13 mouse cellular contexts compared by ENCODE assay signal in the genomic region with DNA sequence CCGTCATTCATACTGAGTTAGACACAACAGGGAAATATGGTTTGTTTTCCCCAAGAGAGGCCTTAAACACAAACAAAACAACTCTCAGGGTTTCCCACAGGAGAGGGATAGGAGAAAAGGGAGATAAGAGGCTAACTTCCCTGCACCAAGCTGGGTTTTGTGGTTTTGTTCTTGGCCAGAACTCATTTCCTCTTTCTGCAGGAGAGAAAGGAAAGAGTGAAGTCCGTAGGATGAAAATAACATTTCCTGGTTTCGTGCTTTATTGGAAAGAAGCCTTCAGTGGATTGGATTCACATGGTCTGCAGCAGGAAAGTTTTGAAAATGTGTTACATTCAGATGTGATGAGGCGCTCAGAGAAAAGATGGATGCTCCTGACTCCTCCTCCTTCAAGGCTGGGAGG.
DNase-seq lines count a peak whose midpoint lies in the region; ATAC-seq and TF ChIP-seq lines count a peak whose summit lies in the region.
"Had no signal": no experiment of that assay in that cellular context is flagged by ENCODE, and none has a peak within 500 bp of the region (broad histone marks: within the 10 kb centered on the region; RNA-seq: fewer than 3 reads in every experiment).

No protein-coding gene starts in this region.

- H3K27ac ChIP-seq in lung, embryonic 15.5 days = peak overlapping the region; percentile 92
- peak overlapping the region; percentile 64 to 66 for H3K27ac ChIP-seq in heart, embryonic 14.5 days (replicated peaks in 1 of 2; ENCODE audit: control insufficient read depth in 1 of 2, insufficient read depth in 1 of 2, low read depth in 2 of 2, low read length in 2 of 2)
- H3K27ac ChIP-seq in stomach, embryonic 14.5 days (ENCODE audit: low read length) = peak overlapping the region; percentile 88
- H3K27ac ChIP-seq: forebrain, embryonic 15.5 days; liver, embryonic 15.5 days had no signal

- intact Hi-C loops in heart, postnatal 36 days (cut with DNase I) = no loop called here
- intact Hi-C loops in left cerebral cortex, postnatal 36 days (cut with DNase I) = no loop called here

- no peaks in the 10 kb centered on the region for H3K36me3 ChIP-seq in lung, embryonic 15.5 days
- H3K36me3 ChIP-seq in heart, embryonic 14.5 days (ENCODE audit: control insufficient read depth, insufficient read depth, low read length) = no peaks in the 10 kb centered on the region
- no peaks in the 10 kb centered on the region for H3K36me3 ChIP-seq in stomach, embryonic 14.5 days (ENCODE audit: control insufficient read depth, insufficient read depth, low read length)
- H3K36me3 ChIP-seq: forebrain, embryonic 15.5 days; liver, embryonic 15.5 days had no signal

- WGBS in lung, embryonic 15.5 days = 35% methylated on average over 4 of the region's 4 CpGs
- 37% methylated on average over 4 of the region's 4 CpGs for WGBS in lung, adult 2 months
- 54% methylated on average over 4 of the region's 4 CpGs for WGBS in heart, embryonic 14.5 days
- WGBS in stomach, embryonic 14.5 days = 38% methylated on average over 4 of the region's 4 CpGs

- H3K9me3 ChIP-seq in lung, embryonic 15.5 days = no peaks in the 10 kb centered on the region
- no peaks in the 10 kb centered on the region for H3K9me3 ChIP-seq in heart, embryonic 14.5 days (ENCODE audit: control insufficient read depth, low read length)
- H3K9me3 ChIP-seq in stomach, embryonic 14.5 days (ENCODE audit: control insufficient read depth, low read depth, low read length) = no peaks in the 10 kb centered on the region
- H3K9me3 ChIP-seq: forebrain, embryonic 15.5 days; liver, embryonic 15.5 days had no signal

- peaks cover 62% of the 10 kb centered on the region for H3K4me1 ChIP-seq in lung, embryonic 15.5 days
- peaks cover 37% of the 10 kb centered on the region for H3K4me1 ChIP-seq in lung, adult 2 months (ENCODE audit: control insufficient read depth, insufficient read depth, low read length)
- H3K4me1 ChIP-seq in heart, embryonic 14.5 days (ENCODE audit: control insufficient read depth in 2 of 2, insufficient read depth in 2 of 2, low read length in 2 of 2) = peaks cover 25 to 54% of the 10 kb centered on the region in 2 experiments
- H3K4me1 ChIP-seq in stomach, embryonic 14.5 days (ENCODE audit: control insufficient read depth, insufficient read depth, low read length) = peaks cover 33% of the 10 kb centered on the region

- TF ChIP-seq CTCF in lung, adult 2 months (IDR thresholded peaks at IDR 0.05; ENCODE audit: insufficient read depth, low read length) = no peak

- TF ChIP-seq POLR2A in lung, adult 2 months (IDR thresholded peaks at IDR 0.05; ENCODE audit: borderline replicate concordance, extremely low read depth, low read depth, low read length) = no peak

- no peak overlapping the region for H3K4me3 ChIP-seq in lung, embryonic 15.5 days
- H3K4me3 ChIP-seq in lung, adult 2 months (replicated peaks; ENCODE audit: extremely low read depth, low read depth, low read length) = no peak overlapping the region
- no peak overlapping the region for H3K4me3 ChIP-seq in heart, embryonic 14.5 days (ENCODE audit: control insufficient read depth in 1 of 2, insufficient read depth in 1 of 2, low read depth in 1 of 2, low read length in 2 of 2)
- H3K4me3 ChIP-seq in stomach, embryonic 14.5 days (ENCODE audit: low read depth, low read length) = no peak overlapping the region
- H3K4me3 ChIP-seq: forebrain, embryonic 15.5 days; liver, embryonic 15.5 days had no signal

- no peaks in the 10 kb centered on the region for H3K27me3 ChIP-seq in lung, embryonic 15.5 days
- no peaks in the 10 kb centered on the region for H3K27me3 ChIP-seq in heart, embryonic 14.5 days (ENCODE audit: control insufficient read depth, insufficient read depth, low read length)
- no peaks in the 10 kb centered on the region for H3K27me3 ChIP-seq in stomach, embryonic 14.5 days (ENCODE audit: control insufficient read depth, insufficient read depth, low read length)
- H3K27me3 ChIP-seq: forebrain, embryonic 15.5 days; liver, embryonic 15.5 days; Patski had no signal

- no peak overlapping the region for H3K9ac ChIP-seq in lung, embryonic 15.5 days
- H3K9ac ChIP-seq in heart, embryonic 14.5 days (ENCODE audit: low read length) = no peak overlapping the region
- no peak overlapping the region for H3K9ac ChIP-seq in stomach, embryonic 14.5 days (replicated peaks; ENCODE audit: low read depth, low read length)
- H3K9ac ChIP-seq: forebrain, embryonic 15.5 days; liver, embryonic 15.5 days had no signal

- peak; percentile 5; the same call in 1 of the 2 replicates for ATAC-seq in lung, embryonic 15.5 days (ENCODE audit: borderline replicate concordance, extremely low read depth, low FRiP score, low TSS enrichment)
- no peak for ATAC-seq in heart, embryonic 14.5 days (ENCODE audit: insufficient number of reproducible peaks, insufficient read depth, low FRiP score, low read depth)
- ATAC-seq in stomach, embryonic 14.5 days (ENCODE audit: insufficient number of reproducible peaks, insufficient read depth, low FRiP score, low read depth) = no peak
- ATAC-seq: forebrain, embryonic 15.5 days; Patski had no signal

- H3K4me2 ChIP-seq in lung, embryonic 15.5 days = peak overlapping the region; percentile 16; the same call in 1 of the 2 replicates
- 0 out of 2 replicates have a peak overlapping the region, but pooled peaks have one; percentile 19 for H3K4me2 ChIP-seq in heart, embryonic 14.5 days (ENCODE audit: low read length)
- H3K4me2 ChIP-seq in stomach, embryonic 14.5 days (replicated peaks; ENCODE audit: low read depth, low read length) = no peak overlapping the region
- H3K4me2 ChIP-seq: forebrain, embryonic 15.5 days; liver, embryonic 15.5 days had no signal

- DNase-seq in heart, adult 8-10 months (ENCODE audit: low spot score) = peak; percentile 62
- DNase-seq in heart, postnatal 36 days = no peak
- DNase-seq in lung, adult 2 months = no peak
- DNase-seq in frontal cortex, postnatal 14 days (ENCODE audit: low spot score in 2 of 2) = no peak
- no peak for DNase-seq in left cerebral cortex, postnatal 36 days (ENCODE audit: low spot score in 2 of 2)
- DNase-seq: adrenal gland, adult 8-10 months; layer of hippocampus, adult 9-11 months had no signal
